Mouse (Mus musculus): ENCODE data around the gene Dnajb14.
A peak's percentile ranks its signal among the peaks of the same experiment; 100 is the strongest.
"Not testable (repeated sequence)": the region's sequence is repeated elsewhere in the genome, so short reads cannot be mapped to it uniquely, and the experiment has no call there.

Gene Dnajb14

GRCm38 (mm10) chr3:137952225-137952913 is 84.9 kb downstream of the Dnajb14 start:
- peak; percentile 92 for DNase-seq (ENCODE audit: low read depth, low spot score)

GRCm38 (mm10) chr3:137952914-137953880 is 85.7 kb downstream of the Dnajb14 start:
- DNase-seq (ENCODE audit: low read depth, low spot score), result peak; percentile 93

GRCm38 (mm10) chr3:137954256-137954916 is 86.9 kb downstream of the Dnajb14 start:
- DNase-seq (ENCODE audit: low read depth, low spot score), result no peak

GRCm38 (mm10) chr3:137955560-137956081 is 88.1 kb downstream of the Dnajb14 start:
- no peak for DNase-seq (ENCODE audit: low read depth, low spot score)

GRCm38 (mm10) chr3:137957864-137958263 is 90.4 kb downstream of the Dnajb14 start:
- DNase-seq (ENCODE audit: low read depth, low spot score), result no peak

- DNase-seq (ENCODE audit: low read depth, low spot score), result no peak
Measured at GRCm38 (mm10) chr3:137958352-137958751, 90.9 kb downstream of the Dnajb14 start.

- peak; percentile 34 for DNase-seq (ENCODE audit: low read depth, low spot score)
Measured at GRCm38 (mm10) chr3:137959456-137959855, 92.0 kb downstream of the Dnajb14 start.

- peak; percentile 83 for DNase-seq (ENCODE audit: low read depth, low spot score)
Measured at GRCm38 (mm10) chr3:137961736-137962385, 94.4 kb downstream of the Dnajb14 start.

- DNase-seq (ENCODE audit: low read depth, low spot score), result no peak
Measured at GRCm38 (mm10) chr3:137963508-137963907, 96.0 kb downstream of the Dnajb14 start.

GRCm38 (mm10) chr3:137964014-137964413 is 96.5 kb downstream of the Dnajb14 start:
- DNase-seq (ENCODE audit: low read depth, low spot score), result not testable (repeated sequence)

Data from brain, adult 2 months (tissue).